Mouse (Mus musculus) gastrocnemius, postnatal 10 days (tissue): ENCODE data around the gene Slc13a4. TPM values are rescaled to one million over a fixed set of nuclear protein-coding genes. Genes with fewer than 3 reads are reported as not detected.

ENCODE experiments used
- DNase-seq: peaks from one replicate; pipeline ENCODE4 v3.0.0; 2021; ENCODE audit warnings: mixed read lengths
- total RNA-seq, 2 experiments: library from RNA; stranded (reverse); gene quantifications; 2 replicates each; pipeline ENCODE4 v1.2.3; 2021

The Slc13a4 gene
- total RNA-seq, 2 experiments from 2014 or later, result 0.28 to 0.47 TPM

- no peak for DNase-seq
These were observed 5.3 kb downstream of the Slc13a4 start for GRCm38 (mm10) chr6:35302581-35302980.

- DNase-seq, result no peak
These were observed 9.6 kb downstream of the Slc13a4 start for GRCm38 (mm10) chr6:35298323-35298722.

- DNase-seq, result no peak
These were observed 10.3 kb downstream of the Slc13a4 start for GRCm38 (mm10) chr6:35297516-35298227.

GRCm38 (mm10) chr6:35297001-35297400, 10.9 kb downstream of the Slc13a4 start:
- DNase-seq, result peak; percentile 18

GRCm38 (mm10) chr6:35294964-35295363, 13.0 kb downstream of the Slc13a4 start:
- DNase-seq, result no peak

- DNase-seq, result no peak
These were observed 18.3 kb downstream of the Slc13a4 start for GRCm38 (mm10) chr6:35289676-35290075.

GRCm38 (mm10) chr6:35288920-35289319, 19.0 kb downstream of the Slc13a4 start:
- no peak for DNase-seq

GRCm38 (mm10) chr6:35288114-35288761, 19.7 kb downstream of the Slc13a4 start:
- peak; percentile 28 for DNase-seq

- no peak for DNase-seq
These were observed 28.6 kb downstream of the Slc13a4 start for GRCm38 (mm10) chr6:35279306-35279705.

- no peak for DNase-seq
These were observed 29.9 kb downstream of the Slc13a4 start for GRCm38 (mm10) chr6:35277903-35278587.

- no peak for DNase-seq
These were observed 34.4 kb downstream of the Slc13a4 start for GRCm38 (mm10) chr6:35273391-35274082.

GRCm38 (mm10) chr6:35271868-35272765, 35.8 kb downstream of the Slc13a4 start:
- no peak for DNase-seq

- no peak for DNase-seq
These were observed 36.7 kb downstream of the Slc13a4 start for GRCm38 (mm10) chr6:35271094-35271855.

GRCm38 (mm10) chr6:35269643-35270042, 38.3 kb downstream of the Slc13a4 start:
- DNase-seq, result no peak

GRCm38 (mm10) chr6:35268711-35269110, 39.2 kb downstream of the Slc13a4 start:
- DNase-seq, result no peak

- no peak for DNase-seq
These were observed 42.2 kb downstream of the Slc13a4 start for GRCm38 (mm10) chr6:35265580-35266278.

GRCm38 (mm10) chr6:35260531-35260930, 47.4 kb downstream of the Slc13a4 start:
- DNase-seq, result no peak

- no peak for DNase-seq
These were observed 48.4 kb downstream of the Slc13a4 start for GRCm38 (mm10) chr6:35259526-35259925.

- DNase-seq, result no peak
These were observed 49.0 kb downstream of the Slc13a4 start for GRCm38 (mm10) chr6:35258922-35259321.

- no peak for DNase-seq
These were observed 50.2 kb downstream of the Slc13a4 start for GRCm38 (mm10) chr6:35257626-35258190.
